Mouse (Mus musculus) midbrain, embryonic 16.5 days (tissue): ENCODE measurements at regions not wholly inside any gene's neighbourhood (a gene's known extent, or its start where the extent isn't known, plus 50 kb on each side); places are given as distances from the start of the nearest gene placed in this dataset.

Experiments
- ATAC-seq: fragments of 200-750 bp; cut with Nextera tagmentation; 2 replicates; pipeline ENCODE4 v1.8.0; 2017; ENCODE audit warnings: moderate TSS enrichment
- H3K27ac ChIP-seq: fragments of 300-500 bp; sonication (generic); 2 replicates; pipeline ENCODE4 v1.5.1; 2014; ENCODE audit warnings: mild to moderate bottlenecking, low read length, mixed read lengths
- H3K27me3 ChIP-seq: fragments of 300-500 bp; sonication (generic); 2 replicates; pipeline ENCODE4 v1.6.1; 2014; ENCODE audit warnings: low read depth, low read length, mixed read lengths; ENCODE audit not compliant: control insufficient read depth, insufficient read depth
- H3K36me3 ChIP-seq: fragments of 300-500 bp; sonication (generic); 2 replicates; pipeline ENCODE4 v1.6.1; 2014; ENCODE audit warnings: mild to moderate bottlenecking, low read length, moderate library complexity, mixed read lengths; ENCODE audit not compliant: control insufficient read depth, insufficient read depth
- H3K4me1 ChIP-seq: fragments of 300-500 bp; sonication (generic); 2 replicates; pipeline ENCODE4 v1.6.1; 2014; ENCODE audit warnings: mild to moderate bottlenecking, low read length, mixed read lengths; ENCODE audit not compliant: control insufficient read depth, insufficient read depth
- H3K4me2 ChIP-seq: fragments of 300-500 bp; sonication (generic); 2 replicates; pipeline ENCODE4 v1.6.1; 2014; ENCODE audit warnings: mild to moderate bottlenecking, low read length, mixed read lengths
- H3K4me3 ChIP-seq: fragments of 300-500 bp; sonication (generic); 2 replicates; pipeline ENCODE4 v1.5.1; 2014; ENCODE audit warnings: low read depth, mild to moderate bottlenecking, low read length, moderate library complexity, mixed read lengths
- H3K9ac ChIP-seq: fragments of 300-500 bp; sonication (generic); 2 replicates; pipeline ENCODE4 v1.6.1; 2014; ENCODE audit warnings: low read depth, low read length, mixed read lengths
- H3K9me3 ChIP-seq: fragments of 300-500 bp; sonication (generic); replicated peaks from 2 replicates; pipeline ENCODE4 v1.6.1; 2014; ENCODE audit warnings: mild to moderate bottlenecking, low read length, mixed read lengths; ENCODE audit not compliant: control insufficient read depth, poor library complexity, severe bottlenecking
- WGBS: fragments of 180-500 bp; shearing (Covaris S2); extraction: QIAGEN DNeasy Blood & Tissue Kit; methylation state at CpG from one replicate; pipeline ENCODE4 v1.1.7; 2014; 5-methylcytosine and 5-hydroxymethylcytosine counted together

DNA sequence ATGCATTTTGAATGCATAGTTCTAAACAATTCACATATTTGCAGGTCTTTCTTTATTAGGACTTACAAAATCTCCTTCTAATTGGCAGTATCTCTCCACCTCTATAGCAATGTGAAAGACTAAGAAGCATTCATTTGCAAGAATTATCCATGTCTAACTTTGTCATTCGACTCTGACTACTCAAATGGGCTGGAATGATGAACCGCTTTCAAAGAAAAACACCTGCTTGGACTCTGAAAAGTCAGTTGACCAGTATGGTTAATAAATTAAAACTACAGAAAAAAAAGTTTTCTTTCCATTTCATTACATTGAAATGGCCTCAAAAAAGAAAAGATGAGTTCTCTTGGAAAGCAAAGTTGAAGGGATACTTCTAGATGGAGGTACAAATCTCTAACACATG, 331.1 kb upstream of the Grin3a start:
- Histone ChIP-seq H3K9me3 (no peaks in the 10 kb centered on the region), H3K27me3 (no peaks in the 10 kb centered on the region), H3K9ac (no peak overlapping the region), H3K36me3 (no peaks in the 10 kb centered on the region), H3K27ac (no peak overlapping the region), H3K4me1 (no peaks in the 10 kb centered on the region), H3K4me3 (no peak overlapping the region), H3K4me2 (no peak overlapping the region)
- 90% methylated on average over 2 of the region's 2 CpGs for WGBS
- ATAC-seq, result no peak

GRCm38 (mm10) chr4:50160893-50161292, 315.3 kb upstream of the Grin3a start:
- no peaks in the 10 kb centered on the region for H3K36me3 ChIP-seq
- no peak for ATAC-seq
- 76% methylated on average over 2 of the region's 2 CpGs for WGBS
- no peaks in the 10 kb centered on the region for H3K4me1 ChIP-seq
- H3K4me2 ChIP-seq, result no peak overlapping the region
- no peak overlapping the region for H3K27ac ChIP-seq
- no peak overlapping the region for H3K4me3 ChIP-seq
- H3K9ac ChIP-seq, result no peak overlapping the region
- no peaks in the 10 kb centered on the region for H3K27me3 ChIP-seq
- H3K9me3 ChIP-seq, result no peaks in the 10 kb centered on the region

GRCm38 (mm10) chr4:50145926-50146325, 300.4 kb upstream of the Grin3a start:
- no peak for ATAC-seq
- no peak overlapping the region for H3K4me3 ChIP-seq
- H3K27ac ChIP-seq, result no peak overlapping the region
- H3K27me3 ChIP-seq, result no peaks in the 10 kb centered on the region
- H3K36me3 ChIP-seq, result no peaks in the 10 kb centered on the region
- H3K4me1 ChIP-seq, result no peaks in the 10 kb centered on the region
- no peak overlapping the region for H3K4me2 ChIP-seq
- H3K9ac ChIP-seq, result no peak overlapping the region
- no peaks in the 10 kb centered on the region for H3K9me3 ChIP-seq

- Histone ChIP-seq H3K27me3 (no peaks in the 10 kb centered on the region), H3K4me1 (no peaks in the 10 kb centered on the region), H3K36me3 (no peaks in the 10 kb centered on the region), H3K4me2 (no peak overlapping the region), H3K9ac (no peak overlapping the region), H3K9me3 (no peaks in the 10 kb centered on the region), H3K4me3 (no peak overlapping the region), H3K27ac (no peak overlapping the region)
- ATAC-seq, result no peak
- WGBS, result 78% methylated on average over 1 of the region's 1 CpGs
These were observed 284.7 kb upstream of the Grin3a start for GRCm38 (mm10) chr4:50130262-50130661.

DNA sequence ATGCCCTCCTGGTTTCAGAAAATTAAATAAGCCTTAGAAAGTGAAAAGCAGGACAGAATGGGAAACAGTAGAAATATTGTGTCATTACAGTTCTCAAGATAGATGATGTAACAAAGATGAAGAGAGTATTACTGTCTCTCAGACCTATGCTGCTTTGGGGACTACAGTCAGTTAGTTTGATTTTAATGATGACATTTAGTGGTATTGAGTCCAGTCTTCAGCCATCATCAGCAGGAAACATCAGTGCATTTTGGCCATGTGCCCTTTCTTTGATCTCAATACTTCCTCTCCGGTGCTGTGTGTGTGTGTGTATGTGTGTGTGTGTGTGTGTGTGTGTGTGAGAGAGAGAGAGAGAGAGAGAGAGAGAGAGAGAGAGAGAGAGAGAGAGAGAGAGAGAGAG, 261.0 kb upstream of the Grin3a start:
- WGBS, result 73% methylated on average over 1 of the region's 1 CpGs
- H3K9me3 ChIP-seq, result no peaks in the 10 kb centered on the region
- H3K4me1 ChIP-seq, result no peaks in the 10 kb centered on the region
- no peaks in the 10 kb centered on the region for H3K36me3 ChIP-seq
- H3K4me2 ChIP-seq, result no peak overlapping the region
- ATAC-seq, result no peak
- no peaks in the 10 kb centered on the region for H3K27me3 ChIP-seq
- H3K9ac ChIP-seq, result no peak overlapping the region
- no peak overlapping the region for H3K27ac ChIP-seq
- H3K4me3 ChIP-seq, result no peak overlapping the region

GRCm38 (mm10) chr4:50087860-50088259, 242.3 kb upstream of the Grin3a start:
- Histone ChIP-seq H3K36me3 (no peaks in the 10 kb centered on the region), H3K4me1 (no peaks in the 10 kb centered on the region), H3K27ac (no peak overlapping the region), H3K27me3 (no peaks in the 10 kb centered on the region), H3K4me3 (no peak overlapping the region), H3K4me2 (no peak overlapping the region), H3K9ac (no peak overlapping the region), H3K9me3 (no peaks in the 10 kb centered on the region; the same call in 1 of the 2 replicates)
- ATAC-seq, result no peak

DNA sequence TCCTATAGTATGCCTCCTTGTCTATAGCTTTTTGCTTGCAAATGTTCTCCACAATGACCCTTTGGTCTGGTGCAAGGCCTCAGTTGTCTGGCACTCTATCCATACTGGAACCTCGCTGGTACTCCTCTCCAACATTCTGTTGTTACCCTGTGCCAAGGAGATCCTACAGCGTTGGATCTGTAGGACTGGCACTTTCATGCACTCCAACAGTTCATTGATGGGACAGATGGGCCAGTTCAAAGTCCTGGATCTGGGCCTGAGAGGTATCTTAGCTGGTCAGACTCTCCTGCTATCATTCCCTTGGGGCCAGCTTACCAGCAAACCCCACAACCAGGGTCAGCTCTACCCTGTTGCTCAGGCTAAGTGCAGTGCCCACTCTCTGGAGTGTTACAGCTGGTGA, 241.1 kb upstream of the Grin3a start:
- Histone ChIP-seq H3K4me1 (no peaks in the 10 kb centered on the region), H3K4me3 (no peak overlapping the region), H3K27me3 (no peaks in the 10 kb centered on the region), H3K9me3 (no peaks in the 10 kb centered on the region; the same call in 1 of the 2 replicates), H3K9ac (no peak overlapping the region), H3K27ac (no peak overlapping the region), H3K4me2 (no peak overlapping the region), H3K36me3 (no peaks in the 10 kb centered on the region)
- ATAC-seq, result no peak
- 73% methylated on average over 2 of the region's 2 CpGs for WGBS

DNA sequence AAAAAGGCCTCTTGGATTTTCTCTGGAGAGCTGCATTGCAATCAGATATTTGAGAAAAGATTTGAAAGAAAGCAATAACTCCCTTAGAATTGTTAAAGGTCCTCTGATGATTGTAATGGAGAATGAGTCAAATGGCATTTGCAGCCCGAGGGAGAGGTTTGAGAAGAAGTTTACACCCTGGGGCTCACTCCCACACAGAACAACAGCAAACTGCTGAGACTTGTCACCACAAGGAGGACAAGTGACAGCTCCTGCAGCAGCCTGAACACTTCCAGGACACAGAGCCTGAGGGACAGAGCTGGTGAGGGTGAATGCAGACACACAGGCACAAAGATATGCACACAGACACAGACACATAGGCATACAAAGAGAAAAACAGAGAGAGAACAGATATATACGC, 210.0 kb upstream of the Grin3a start:
- Histone ChIP-seq H3K27me3 (no peaks in the 10 kb centered on the region), H3K4me1 (no peaks in the 10 kb centered on the region), H3K27ac (no peak overlapping the region), H3K9ac (no peak overlapping the region), H3K4me2 (no peak overlapping the region), H3K4me3 (no peak overlapping the region), H3K36me3 (no peaks in the 10 kb centered on the region), H3K9me3 (no peaks in the 10 kb centered on the region)
- ATAC-seq, result no peak
- WGBS, result 55% methylated on average over 2 of the region's 2 CpGs

- H3K4me3 ChIP-seq, result no peak overlapping the region
- H3K27ac ChIP-seq, result no peak overlapping the region
- H3K36me3 ChIP-seq, result no peaks in the 10 kb centered on the region
- no peaks in the 10 kb centered on the region for H3K27me3 ChIP-seq
- H3K9me3 ChIP-seq, result no peaks in the 10 kb centered on the region
- H3K9ac ChIP-seq, result no peak overlapping the region
- no peak for ATAC-seq
- no peaks in the 10 kb centered on the region for H3K4me1 ChIP-seq
- H3K4me2 ChIP-seq, result no peak overlapping the region
These were observed 195.9 kb upstream of the Grin3a start for GRCm38 (mm10) chr4:50041476-50041875.

- WGBS, result 59% methylated on average over 6 of the region's 6 CpGs
These were observed 190.5 kb upstream of the Grin3a start for GRCm38 (mm10) chr4:50036079-50036478.

More at GRCm38 (mm10) chr4:50036079-50036478, 190.5 kb upstream of the Grin3a start:
- no peaks in the 10 kb centered on the region for H3K27me3 ChIP-seq
- no peak overlapping the region for H3K27ac ChIP-seq
- no peaks in the 10 kb centered on the region for H3K9me3 ChIP-seq
- no peak overlapping the region for H3K4me2 ChIP-seq
- H3K4me1 ChIP-seq, result no peaks in the 10 kb centered on the region
- no peaks in the 10 kb centered on the region for H3K36me3 ChIP-seq
- no peak overlapping the region for H3K9ac ChIP-seq
- no peak for ATAC-seq
- H3K4me3 ChIP-seq, result no peak overlapping the region
